Mouse (Mus musculus) embryonic facial prominence, embryonic 15.5 days (tissue): ENCODE measurements around the gene Stra6l. TPM values are rescaled to one million over a fixed set of nuclear protein-coding genes. Genes with fewer than 3 reads are reported as not detected.

Experiments used
- ATAC-seq: fragments of 200-750 bp; cut with Nextera tagmentation; 2 replicates; pipeline ENCODE4 v1.8.0; 2017; ENCODE audit warnings: low read depth, moderate TSS enrichment; ENCODE audit not compliant: insufficient number of reproducible peaks, low FRiP score, low TSS enrichment
- H3K27ac ChIP-seq: fragments of 300-500 bp; sonication (generic); replicated peaks from 2 replicates; pipeline ENCODE4 v1.5.1; 2015; ENCODE audit warnings: mild to moderate bottlenecking, inconsistent platforms
- H3K27me3 ChIP-seq: fragments of 300-500 bp; sonication (generic); 2 replicates; pipeline ENCODE4 v1.6.1; 2015; ENCODE audit warnings: inconsistent platforms
- H3K36me3 ChIP-seq: fragments of 300-500 bp; sonication (generic); 2 replicates; pipeline ENCODE4 v1.6.1; 2015; ENCODE audit warnings: mild to moderate bottlenecking, inconsistent platforms
- H3K4me1 ChIP-seq: fragments of 300-500 bp; sonication (generic); 2 replicates; pipeline ENCODE4 v1.6.1; 2015; ENCODE audit warnings: inconsistent platforms
- H3K4me2 ChIP-seq: fragments of 300-500 bp; sonication (generic); replicated peaks from 2 replicates; pipeline ENCODE4 v1.6.1; 2015; ENCODE audit warnings: mild to moderate bottlenecking, inconsistent platforms
- H3K4me3 ChIP-seq: fragments of 300-500 bp; sonication (generic); replicated peaks from 2 replicates; pipeline ENCODE4 v1.5.1; 2015; ENCODE audit warnings: mild to moderate bottlenecking, inconsistent platforms
- H3K9ac ChIP-seq: fragments of 300-500 bp; sonication (generic); 2 replicates; pipeline ENCODE4 v1.6.1; 2015; ENCODE audit warnings: inconsistent platforms
- H3K9me3 ChIP-seq: fragments of 300-500 bp; sonication (generic); replicated peaks from 2 replicates; pipeline ENCODE4 v1.6.1; 2016; ENCODE audit warnings: inconsistent platforms
- WGBS: fragments of 180-500 bp; shearing (Covaris S2); methylation state at CpG from one replicate; pipeline ENCODE4 v1.1.7; 2015; 5-methylcytosine and 5-hydroxymethylcytosine counted together
- polyA plus RNA-seq: library from polyadenylated mRNA; unstranded; fragments of >200 nt; fragmentation: Nextera tagmentation; extraction: Ambion mirVana; gene quantifications from 2 replicates; pipeline ENCODE4 v1.2.1, GENCODE M21; 2015

Gene Stra6l
- polyA plus RNA-seq, 1 experiment from 2014 or later = 0.23 TPM

DNA sequence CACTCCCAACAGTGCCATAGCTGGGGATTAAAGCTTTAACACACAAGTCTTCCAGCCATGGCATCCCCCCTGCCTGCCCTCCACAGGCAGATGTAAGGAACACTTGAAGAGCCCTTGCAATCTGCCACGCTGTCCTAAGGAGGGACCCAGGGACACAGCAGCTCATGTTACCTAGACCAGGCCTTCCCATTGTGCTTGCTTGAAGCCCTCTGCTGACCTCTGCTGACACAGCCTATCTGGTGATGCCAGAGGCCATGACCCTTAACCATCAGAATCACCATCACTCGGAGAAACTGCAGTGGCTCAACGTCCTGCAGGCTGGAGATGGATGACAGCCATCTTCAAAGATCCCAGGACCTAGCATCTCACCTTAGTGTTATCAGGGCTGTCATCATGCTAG lies 26.5 kb upstream of the Stra6l start:
- WGBS = 30% methylated on average over 3 of the region's 3 CpGs
- H3K27ac ChIP-seq = no peak overlapping the region

DNA sequence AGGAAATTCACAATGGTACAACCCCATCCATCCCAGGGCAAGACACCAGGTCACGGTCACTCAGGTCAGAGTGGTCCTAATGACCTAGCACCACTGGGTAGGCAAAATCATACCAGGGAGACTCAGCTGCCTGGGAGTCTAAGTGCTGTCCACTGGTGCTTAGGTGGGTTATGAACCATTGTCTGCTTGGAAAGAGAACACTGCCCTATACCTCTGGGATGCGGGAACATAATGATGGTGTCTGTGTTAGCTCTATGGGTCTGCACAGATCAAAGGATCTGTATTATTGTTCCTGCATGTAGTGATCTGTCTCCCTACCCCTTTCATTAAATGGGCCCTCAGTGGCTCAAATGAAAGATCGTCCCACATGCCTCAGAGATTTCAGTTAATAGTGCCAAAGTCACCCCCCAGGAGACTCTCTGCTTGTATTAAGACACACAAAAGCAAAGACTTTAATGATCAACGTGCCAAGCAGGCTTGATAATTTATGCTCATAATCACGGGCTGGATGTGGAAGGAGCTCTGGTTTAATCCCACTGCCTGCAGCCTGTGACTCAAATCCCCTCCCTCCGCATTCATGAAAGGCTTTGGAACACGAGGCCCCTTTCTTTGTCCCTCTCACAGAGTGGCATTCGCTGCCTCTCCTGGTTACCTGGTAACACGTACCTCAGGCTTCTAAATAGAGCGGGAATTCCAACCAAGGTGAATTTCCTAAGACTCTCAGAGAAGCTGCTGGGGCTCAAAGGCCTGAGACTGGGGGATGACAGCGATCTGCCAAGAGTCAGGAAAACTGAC lies 25.5 kb upstream of the Stra6l start:
- Histone ChIP-seq H3K4me2 (no peak overlapping the region), H3K4me3 (no peak overlapping the region), H3K27ac (no peak overlapping the region), H3K4me1 (peaks cover 29% of the 10 kb centered on the region), H3K27me3 (peaks cover 67% of the 10 kb centered on the region), H3K9me3 (no peaks in the 10 kb centered on the region), H3K9ac (no peak overlapping the region), H3K36me3 (no peaks in the 10 kb centered on the region)
- WGBS = 24% methylated on average over 11 of the region's 11 CpGs
- ATAC-seq = no peak

More for the DNA sequence above, 26.5 kb upstream of the Stra6l start:
- no peak for ATAC-seq
- Histone ChIP-seq H3K4me1 (peaks cover 28% of the 10 kb centered on the region), H3K9me3 (no peaks in the 10 kb centered on the region), H3K9ac (no peak overlapping the region), H3K27me3 (peaks cover 57% of the 10 kb centered on the region), H3K4me3 (no peak overlapping the region), H3K4me2 (no peak overlapping the region), H3K36me3 (no peaks in the 10 kb centered on the region)

- no peaks in the 10 kb centered on the region for H3K36me3 ChIP-seq
- H3K4me1 ChIP-seq = peaks cover 20% of the 10 kb centered on the region
- H3K27me3 ChIP-seq = peaks cover 74% of the 10 kb centered on the region
- WGBS = 7% methylated on average over 10 of the region's 10 CpGs
- no peak overlapping the region for H3K9ac ChIP-seq
- no peak overlapping the region for H3K4me3 ChIP-seq
- no peaks in the 10 kb centered on the region for H3K9me3 ChIP-seq
- no peak overlapping the region for H3K27ac ChIP-seq
- no peak overlapping the region for H3K4me2 ChIP-seq
- ATAC-seq = no peak
Observed at GRCm38 (mm10) chr4:45824049-45824760, 24.3 kb upstream of the Stra6l start.

DNA sequence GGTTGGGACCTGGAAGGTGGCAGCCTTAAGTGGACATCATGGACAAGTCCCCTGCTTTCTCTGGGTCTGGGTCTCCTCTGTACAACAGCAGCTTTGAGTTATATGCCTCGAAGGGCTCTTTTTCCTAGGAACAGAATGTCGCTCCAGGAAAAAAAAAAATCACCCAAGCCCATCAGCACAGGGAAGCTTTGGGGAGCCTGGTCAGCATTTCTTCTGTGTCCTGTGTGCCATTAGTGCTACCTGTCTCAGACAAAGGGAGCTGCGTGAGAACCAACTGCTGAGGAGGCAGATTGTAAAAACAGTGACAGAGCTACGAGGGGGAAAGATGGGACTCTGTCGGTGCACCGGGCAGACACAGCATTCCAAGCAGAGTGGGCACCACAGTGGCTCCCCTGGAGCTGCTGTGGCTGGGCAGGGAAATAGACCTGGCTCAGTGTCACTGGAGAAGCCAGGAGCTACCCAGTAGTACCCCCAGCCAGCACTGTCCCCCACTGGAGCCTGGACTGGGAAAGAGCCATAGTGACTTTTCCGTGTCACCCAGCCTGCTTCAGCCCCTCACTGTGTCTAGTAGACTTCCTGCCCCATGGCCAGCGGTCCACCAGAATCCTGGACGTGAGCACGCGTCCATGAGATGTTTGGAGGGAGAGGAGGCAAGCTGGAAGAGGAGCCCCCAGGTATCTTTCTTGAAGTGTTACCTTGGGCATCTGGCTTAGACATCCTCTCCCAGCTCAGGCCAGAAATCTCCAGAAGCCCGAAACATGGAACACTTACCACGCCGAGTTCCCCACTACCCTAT lies 23.5 kb upstream of the Stra6l start:
- Histone ChIP-seq H3K4me2 (no peak overlapping the region), H3K27me3 (peaks cover 81% of the 10 kb centered on the region), H3K27ac (no peak overlapping the region), H3K4me3 (no peak overlapping the region), H3K4me1 (peaks cover 12% of the 10 kb centered on the region), H3K9ac (no peak overlapping the region), H3K36me3 (no peaks in the 10 kb centered on the region), H3K9me3 (no peaks in the 10 kb centered on the region)
- ATAC-seq = no peak
- 30% methylated on average over 14 of the region's 14 CpGs for WGBS

GRCm38 (mm10) chr4:45826275-45827040 lies 22.0 kb upstream of the Stra6l start, which contains the start of gene Igfbpl1:
TSS of gene Igfbpl1 (minus strand) at chr4:45826923.
- H3K36me3 ChIP-seq = no peaks in the 10 kb centered on the region
- peak within 1 kb of the TSS; percentile 36 for H3K4me3 ChIP-seq
- H3K27ac ChIP-seq = no peak within 1 kb of the TSS
- peak within 1 kb of the TSS; percentile 61 for H3K4me2 ChIP-seq
- H3K4me1 ChIP-seq = peaks cover 12% of the 10 kb centered on the region
- no peaks in the 10 kb centered on the region for H3K9me3 ChIP-seq
- H3K9ac ChIP-seq = no peak within 1 kb of the TSS
- whole genome bisulfite sequencing = under 1% methylated on average over 89 of the region's 91 CpGs
- ATAC-seq = no peak
- peaks cover 91% of the 10 kb centered on the region for H3K27me3 ChIP-seq

GRCm38 (mm10) chr4:45829907-45830759 lies 18.3 kb upstream of the Stra6l start:
- Histone ChIP-seq H3K27ac (no peak overlapping the region), H3K27me3 (peaks cover 67% of the 10 kb centered on the region), H3K9ac (no peak overlapping the region), H3K36me3 (no peaks in the 10 kb centered on the region), H3K4me3 (no peak overlapping the region), H3K4me2 (no peak overlapping the region), H3K9me3 (no peaks in the 10 kb centered on the region), H3K4me1 (peaks cover 12% of the 10 kb centered on the region)
- no peak for ATAC-seq
- WGBS = 50% methylated on average over 13 of the region's 13 CpGs

DNA sequence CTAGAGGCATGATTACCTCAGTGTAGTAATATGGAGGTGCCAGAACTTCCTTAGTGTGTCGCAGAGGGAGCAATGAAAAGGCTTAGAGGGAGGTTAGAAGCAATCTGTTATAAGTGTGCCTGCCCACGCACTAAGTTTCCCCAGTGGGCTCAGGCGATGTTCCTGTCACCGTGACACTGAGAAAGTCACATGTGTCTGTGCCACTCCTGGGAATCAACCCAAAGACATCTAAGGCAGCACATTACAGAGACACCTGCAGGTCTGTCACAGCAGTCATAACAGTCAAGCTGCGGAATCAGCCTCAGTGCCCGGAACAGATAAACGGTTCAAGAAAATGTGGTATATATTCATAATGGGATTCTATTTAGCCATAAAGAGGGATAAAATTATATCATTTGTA lies 16.5 kb upstream of the Stra6l start:
- WGBS = 84% methylated on average over 7 of the region's 7 CpGs
- peaks cover 48% of the 10 kb centered on the region for H3K27me3 ChIP-seq
- no peak for ATAC-seq
- no peak overlapping the region for H3K9ac ChIP-seq
- H3K27ac ChIP-seq = no peak overlapping the region
- no peaks in the 10 kb centered on the region for H3K9me3 ChIP-seq
- H3K4me2 ChIP-seq = no peak overlapping the region
- H3K36me3 ChIP-seq = no peaks in the 10 kb centered on the region
- no peak overlapping the region for H3K4me3 ChIP-seq
- 0 out of 2 replicates have a peak, but pooled peaks cover 1% of the 10 kb centered on the region for H3K4me1 ChIP-seq

DNA sequence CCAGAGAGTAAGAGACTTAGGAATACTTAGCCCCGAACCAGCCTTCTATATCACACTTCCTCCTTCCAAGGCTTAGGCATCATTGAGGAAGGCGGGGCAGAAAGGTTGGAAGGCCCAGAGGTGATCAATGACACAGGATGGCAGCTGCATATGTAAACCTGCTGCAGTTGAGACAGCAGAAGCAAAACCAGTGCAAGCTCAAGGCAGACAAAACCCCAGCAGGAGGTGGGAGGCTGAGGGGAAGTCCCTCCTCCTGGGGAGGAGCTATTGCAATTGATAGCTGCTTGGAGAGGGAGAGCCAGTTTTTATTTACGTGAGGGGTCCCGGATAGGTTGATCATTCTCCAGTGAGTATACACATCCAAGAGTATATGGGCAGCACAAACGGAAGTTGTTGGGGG lies 15.0 kb upstream of the Stra6l start:
- H3K4me3 ChIP-seq = no peak overlapping the region
- H3K4me1 ChIP-seq = no peaks in the 10 kb centered on the region
- H3K27me3 ChIP-seq = peaks cover 33% of the 10 kb centered on the region
- no peak overlapping the region for H3K27ac ChIP-seq
- no peaks in the 10 kb centered on the region for H3K36me3 ChIP-seq
- no peak for ATAC-seq
- no peaks in the 10 kb centered on the region for H3K9me3 ChIP-seq
- no peak overlapping the region for H3K4me2 ChIP-seq
- 36% methylated on average over 5 of the region's 5 CpGs for WGBS
- H3K9ac ChIP-seq = no peak overlapping the region

DNA sequence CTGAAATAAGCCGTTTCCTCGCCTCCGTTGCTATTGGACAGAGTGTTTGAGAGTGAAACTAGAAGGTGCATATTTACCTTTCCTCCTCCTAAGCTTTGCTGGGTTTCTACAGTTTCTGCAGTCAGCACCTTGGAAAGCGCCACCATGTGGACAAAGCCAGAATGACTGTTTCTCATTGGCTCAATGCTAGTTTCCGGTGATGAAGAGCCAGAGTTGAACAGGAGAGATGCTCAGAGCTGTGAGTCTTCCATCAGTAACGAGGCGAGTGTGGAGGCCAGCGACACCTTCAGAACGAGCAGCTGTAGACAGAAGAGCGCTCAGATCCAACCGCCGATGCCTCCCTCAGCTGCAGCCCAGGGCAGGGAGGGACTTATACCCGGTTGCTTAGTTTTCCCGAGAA lies 4.1 kb upstream of the Stra6l start:
- Histone ChIP-seq H3K9ac (no peak overlapping the region), H3K4me2 (no peak overlapping the region), H3K36me3 (no peaks in the 10 kb centered on the region), H3K4me3 (no peak overlapping the region), H3K9me3 (no peaks in the 10 kb centered on the region), H3K4me1 (no peaks in the 10 kb centered on the region), H3K27me3 (peaks cover 4% of the 10 kb centered on the region; the same call in 1 of the 2 replicates), H3K27ac (no peak overlapping the region)
- ATAC-seq = no peak
- 46% methylated on average over 14 of the region's 14 CpGs for whole genome bisulfite sequencing

- 92% methylated on average over 2 of the region's 2 CpGs for WGBS
- Histone ChIP-seq H3K9me3 (no peaks in the 10 kb centered on the region), H3K36me3 (no peaks in the 10 kb centered on the region), H3K27ac (no peak overlapping the region), H3K4me1 (no peaks in the 10 kb centered on the region), H3K27me3 (peaks cover 8% of the 10 kb centered on the region; the same call in 1 of the 2 replicates), H3K4me3 (no peak overlapping the region), H3K9ac (no peak overlapping the region), H3K4me2 (no peak overlapping the region)
- no peak for ATAC-seq
Observed at GRCm38 (mm10) chr4:45846263-45846662, 2.2 kb upstream of the Stra6l start.
